Mouse (Mus musculus): ENCODE results near the gene Tssc4.

Gene Tssc4

DNA sequence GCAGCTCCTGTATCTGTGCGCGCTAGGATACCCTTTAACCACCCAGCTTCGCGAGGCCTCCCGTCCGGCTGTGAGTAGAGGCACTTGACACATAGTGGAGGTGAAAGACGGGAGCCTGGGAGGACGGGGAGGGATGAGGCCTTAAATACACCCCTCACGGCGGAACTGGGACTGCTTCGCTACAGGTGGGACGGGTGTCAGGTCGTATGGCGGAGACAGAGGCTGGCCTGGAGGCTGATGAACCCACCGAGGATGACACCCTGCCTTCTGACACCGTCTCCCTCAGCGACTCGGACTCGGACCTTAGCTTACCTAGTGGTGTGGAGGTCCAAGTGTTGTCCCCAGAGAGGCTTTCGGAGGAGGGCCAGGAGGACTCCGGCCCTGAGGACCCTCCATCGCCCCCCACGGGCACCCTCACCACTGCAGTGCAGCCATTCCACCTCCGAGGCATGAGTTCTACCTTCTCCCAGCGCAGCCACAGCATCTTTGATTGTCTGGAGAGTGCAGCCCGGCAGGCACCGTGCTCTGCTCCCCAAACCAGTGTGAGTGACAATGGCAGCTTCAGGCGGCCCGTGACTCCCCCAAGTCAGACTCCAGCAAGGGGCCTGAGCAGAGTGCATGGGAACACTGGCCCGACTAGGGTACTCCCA, 827 bp downstream of the Tssc4 start:
- peak; percentile 21 to 43 for DNase-seq

DNA sequence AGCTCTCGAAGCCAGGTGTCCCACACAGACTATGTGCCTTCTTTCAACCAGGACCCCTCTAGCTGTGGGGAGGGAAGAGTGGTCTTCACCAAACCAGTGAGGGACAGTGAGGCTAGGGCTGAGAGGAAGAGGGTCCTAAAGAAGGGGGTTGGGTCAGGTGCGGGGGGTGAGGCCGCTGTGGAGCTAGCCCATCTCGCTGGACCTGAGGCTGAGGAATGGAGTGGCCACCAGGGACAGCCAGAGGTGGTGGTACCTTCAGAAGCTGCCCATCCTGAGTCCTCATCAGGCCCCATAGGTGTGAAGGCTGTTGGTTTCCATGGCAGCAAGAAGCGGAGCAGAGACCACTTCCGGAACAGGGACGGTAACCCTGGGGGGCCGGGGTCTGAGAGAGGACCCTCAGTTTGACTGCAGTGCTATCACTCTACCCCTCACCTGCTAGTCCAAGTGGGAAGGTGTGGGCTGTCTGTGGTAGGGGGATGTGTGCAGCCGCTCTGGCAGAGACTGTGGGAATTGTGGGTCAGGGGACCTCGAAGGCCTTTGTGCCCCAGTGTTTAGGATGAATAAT, 1.5 kb downstream of the Tssc4 start:
- DNase-seq, result no peak

DNA sequence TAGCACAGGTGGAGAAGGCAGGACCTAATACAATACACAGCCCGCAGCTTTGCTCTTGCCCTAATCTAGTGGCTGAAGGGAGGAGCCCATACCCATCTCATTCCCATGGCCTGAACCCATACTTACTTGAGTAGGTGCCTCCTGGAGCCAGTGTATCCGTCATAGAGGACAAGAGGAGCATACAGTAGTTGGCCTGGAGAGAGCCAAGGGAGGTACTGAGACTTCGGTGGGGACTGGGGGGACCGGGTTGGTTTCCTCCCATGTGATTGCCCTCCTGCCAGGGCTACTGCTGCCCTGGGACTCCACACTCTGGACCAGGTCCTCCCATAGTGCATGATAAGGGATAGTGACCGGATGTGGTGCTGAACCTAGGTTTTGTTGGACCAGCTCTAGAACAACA, 3.6 kb downstream of the Tssc4 start:
- DNase-seq, result no peak

- peak; percentile 30 to 64 for DNase-seq
Observed at GRCm38 (mm10) chr7:143073086-143073485, 4.0 kb downstream of the Tssc4 start.

DNA sequence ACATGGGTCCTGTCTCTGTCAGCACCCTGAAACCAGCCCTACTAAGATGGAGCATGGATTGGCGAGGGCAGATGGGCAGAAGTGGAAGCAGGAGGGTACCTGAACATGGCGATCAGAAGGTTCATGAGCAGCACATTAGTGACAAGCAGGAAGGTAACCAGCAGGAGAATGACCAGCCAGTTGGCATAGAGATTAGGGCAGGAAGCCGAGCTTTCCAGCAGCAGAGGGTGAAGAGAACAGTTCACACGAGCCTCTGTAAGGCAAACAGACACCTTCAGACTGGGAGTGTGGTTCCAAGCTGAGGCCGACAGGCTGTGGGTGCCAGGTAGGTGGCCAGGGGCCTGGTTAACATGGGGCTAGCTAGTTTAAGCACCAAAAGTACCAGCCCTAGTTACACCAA, 6.3 kb downstream of the Tssc4 start:
- DNase-seq, result no peak

- DNase-seq, result no peak
Observed at GRCm38 (mm10) chr7:143077351-143077750, 8.3 kb downstream of the Tssc4 start.

- DNase-seq, result no peak
Observed at GRCm38 (mm10) chr7:143082024-143082423, 13.0 kb downstream of the Tssc4 start.

DNA sequence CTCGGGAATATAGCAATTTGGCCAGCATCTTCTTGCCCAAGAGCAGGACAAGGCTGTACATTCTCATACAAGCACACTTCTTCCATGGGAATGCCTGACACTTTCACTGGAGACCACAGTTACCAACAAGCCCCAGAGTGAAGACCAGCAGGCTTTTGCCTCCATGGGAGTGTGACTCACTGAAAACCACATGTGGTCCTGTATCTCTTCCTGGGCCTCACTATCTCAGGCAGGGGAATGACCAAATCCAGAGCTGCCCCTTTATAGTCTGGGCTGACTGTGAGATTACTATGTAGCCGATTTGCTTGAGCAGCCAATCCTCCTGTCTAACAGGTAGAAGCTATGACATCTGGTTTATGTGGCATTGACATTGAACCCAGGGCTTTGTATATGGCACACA, 14.7 kb downstream of the Tssc4 start:
- DNase-seq, result no peak

DNA sequence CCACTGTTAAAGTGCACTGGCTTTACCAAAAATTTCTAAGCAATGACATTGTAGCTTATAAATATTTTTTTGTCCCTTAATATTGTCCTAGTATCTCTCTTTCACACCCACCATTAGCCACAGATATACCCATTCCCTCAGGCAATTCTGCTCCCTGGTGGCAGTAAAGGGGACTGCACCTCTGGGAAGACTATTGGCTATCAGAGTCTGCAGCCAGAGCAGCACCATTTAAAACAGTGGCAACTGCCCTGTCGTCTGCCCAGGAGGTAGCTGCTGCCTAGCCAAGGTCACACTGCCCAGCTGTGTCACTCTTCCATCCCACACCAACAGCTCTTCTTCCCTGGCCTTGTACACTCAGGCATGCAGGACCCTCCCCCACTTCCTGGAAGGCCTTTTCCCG, 17.3 kb downstream of the Tssc4 start:
- DNase-seq, result peak; percentile 66 to 82

- peak; percentile 51 to 70 for DNase-seq
Observed at GRCm38 (mm10) chr7:143087070-143087579, 18.1 kb downstream of the Tssc4 start.

DNA sequence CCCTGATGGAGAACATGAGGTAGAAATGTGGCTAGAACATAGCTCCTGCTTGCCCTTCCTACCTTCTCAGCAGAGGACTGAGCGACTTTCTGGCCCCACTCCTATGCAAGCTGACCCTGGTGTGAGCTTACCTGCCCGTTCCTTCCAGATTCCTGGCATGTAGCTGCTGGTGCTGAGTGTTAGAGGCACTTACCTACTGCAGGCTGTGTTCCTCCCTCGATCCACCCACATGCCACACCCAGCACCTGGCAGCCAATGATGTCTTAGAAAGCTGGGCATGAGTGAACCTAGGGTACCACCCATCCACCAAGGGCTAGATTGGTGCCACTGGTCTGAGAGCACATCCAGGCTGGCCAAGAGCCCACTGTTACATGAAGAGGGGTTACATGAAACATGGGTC, 24.8 kb downstream of the Tssc4 start:
- no peak for DNase-seq

DNA sequence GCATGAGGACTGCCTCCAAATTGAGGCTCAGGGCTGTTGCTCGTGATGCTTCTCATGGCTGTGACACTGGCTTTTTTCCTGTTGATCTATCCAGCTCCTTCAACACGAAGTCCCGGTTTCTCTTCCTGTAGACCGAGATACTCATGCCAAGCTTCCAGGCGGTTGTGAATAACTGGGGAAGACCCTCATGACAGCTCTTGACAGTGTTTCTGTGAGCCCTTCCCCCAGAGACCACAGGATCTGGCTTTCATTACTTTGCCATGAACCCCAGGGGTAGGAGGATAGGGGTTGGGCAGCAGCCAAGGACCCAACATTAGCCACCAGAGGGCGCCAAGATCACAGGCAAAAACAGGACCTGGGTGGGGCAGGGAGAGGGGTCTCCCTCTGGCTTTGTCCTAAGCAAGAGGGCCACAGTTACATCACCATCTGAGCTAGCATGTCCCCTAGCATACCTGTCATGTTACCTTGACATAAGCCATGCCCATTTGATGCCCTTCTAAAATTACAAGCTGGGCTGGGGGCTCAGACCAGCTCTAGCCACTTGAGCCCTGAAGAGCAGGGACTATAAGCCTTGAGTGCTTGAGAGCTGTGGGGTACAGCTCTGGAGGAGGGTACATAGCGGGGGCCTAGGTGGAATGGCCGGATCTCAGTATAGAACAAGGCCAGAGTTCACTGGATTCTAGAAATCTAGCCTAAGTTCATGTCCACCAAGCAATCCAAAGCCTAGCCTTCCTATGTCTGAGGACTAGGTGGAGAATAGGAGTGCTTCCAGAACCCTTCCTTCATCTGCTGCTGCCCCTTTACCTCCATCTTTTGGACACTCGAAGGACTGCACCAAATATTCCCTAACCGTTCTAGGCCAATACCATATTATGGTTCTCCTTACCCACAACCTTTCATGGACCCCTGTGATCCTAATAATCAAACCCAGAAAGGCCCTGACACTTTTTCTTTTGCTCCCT, 25.8 kb downstream of the Tssc4 start, which contains the start of gene Trpm5:
Gene Trpm5 (minus strand): TSS at position 51 of the 962 bp plus-strand sequence.
- peak; percentile 63 to 83 for DNase-seq

GRCm38 (mm10) chr7:143095554-143095907, 26.5 kb downstream of the Tssc4 start:
- DNase-seq, result no peak

DNA sequence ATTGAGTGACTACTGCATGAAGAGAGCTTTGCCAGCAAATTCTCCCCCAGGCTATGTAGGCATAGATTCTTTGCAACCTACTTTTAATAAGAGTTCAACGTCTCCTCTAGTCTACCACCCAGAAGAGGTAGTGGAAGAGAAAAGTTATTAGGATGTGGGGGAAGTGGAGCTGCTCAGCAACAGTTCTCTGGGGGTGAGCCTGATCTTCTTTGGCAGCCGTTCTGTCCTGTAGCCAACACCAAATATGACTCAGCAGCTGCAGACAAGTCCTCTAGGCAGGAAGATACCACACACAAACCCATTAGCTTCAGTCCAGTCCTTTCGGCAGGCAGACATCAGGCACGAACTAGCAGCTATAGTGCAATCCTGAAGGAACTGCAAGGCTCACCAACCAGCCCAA, 31.7 kb downstream of the Tssc4 start:
- no peak for DNase-seq

DNA sequence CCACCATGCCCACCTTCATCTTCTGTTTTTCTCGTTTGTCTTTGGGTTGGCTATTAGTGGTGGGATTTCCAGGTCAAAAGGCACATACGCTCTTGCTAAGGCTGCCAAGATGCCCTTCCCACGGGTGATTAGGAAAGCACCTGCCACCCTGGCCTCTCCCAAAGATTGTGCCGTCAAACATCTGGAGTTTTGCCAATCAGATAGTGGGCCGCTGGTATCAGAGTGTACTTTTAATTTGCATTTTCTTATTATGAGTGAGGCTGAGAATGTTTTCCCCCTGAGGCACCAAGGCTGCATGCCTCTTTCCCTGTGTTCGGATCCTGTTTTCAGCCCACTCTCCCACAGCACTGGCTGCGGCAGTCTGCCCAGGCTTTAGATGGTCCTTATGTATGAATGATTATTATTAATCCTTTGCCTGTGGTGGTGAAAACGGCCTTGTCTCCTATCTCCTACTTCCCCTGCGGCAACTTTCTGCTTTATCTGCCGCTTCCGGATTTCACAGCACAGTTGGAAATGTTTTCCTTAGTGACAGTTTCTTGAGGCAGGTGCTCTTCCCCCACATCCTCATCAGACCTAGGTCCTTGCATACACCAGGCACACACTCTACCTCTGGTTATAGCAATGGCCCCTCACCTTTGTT, 36.3 kb downstream of the Tssc4 start:
- peak in 1 of 2 experiments; percentile 49 for DNase-seq

DNA sequence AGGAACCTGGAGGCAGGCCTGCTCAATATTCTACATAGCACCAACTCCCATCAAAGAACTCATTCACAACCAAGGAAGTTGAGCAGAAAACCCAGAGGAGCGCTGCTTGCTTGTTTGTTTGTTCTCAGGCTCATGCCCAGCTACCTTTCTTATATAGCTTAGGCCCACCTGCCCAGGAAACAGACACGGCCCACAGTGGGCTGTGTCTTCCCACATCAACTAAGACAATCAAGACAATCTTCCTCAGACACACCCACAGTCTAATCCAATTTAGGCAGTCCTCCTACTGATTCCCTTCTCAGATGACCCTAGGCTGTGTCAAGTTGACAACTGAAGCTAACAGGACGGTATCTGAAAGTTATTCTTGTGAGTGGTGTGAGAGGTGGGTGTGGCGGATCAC, 37.0 kb downstream of the Tssc4 start, which contains the start of gene Kcnq1:
Gene Kcnq1 (plus strand): TSS at position 301 of the 400 bp plus-strand sequence.
- no peak for DNase-seq

DNA sequence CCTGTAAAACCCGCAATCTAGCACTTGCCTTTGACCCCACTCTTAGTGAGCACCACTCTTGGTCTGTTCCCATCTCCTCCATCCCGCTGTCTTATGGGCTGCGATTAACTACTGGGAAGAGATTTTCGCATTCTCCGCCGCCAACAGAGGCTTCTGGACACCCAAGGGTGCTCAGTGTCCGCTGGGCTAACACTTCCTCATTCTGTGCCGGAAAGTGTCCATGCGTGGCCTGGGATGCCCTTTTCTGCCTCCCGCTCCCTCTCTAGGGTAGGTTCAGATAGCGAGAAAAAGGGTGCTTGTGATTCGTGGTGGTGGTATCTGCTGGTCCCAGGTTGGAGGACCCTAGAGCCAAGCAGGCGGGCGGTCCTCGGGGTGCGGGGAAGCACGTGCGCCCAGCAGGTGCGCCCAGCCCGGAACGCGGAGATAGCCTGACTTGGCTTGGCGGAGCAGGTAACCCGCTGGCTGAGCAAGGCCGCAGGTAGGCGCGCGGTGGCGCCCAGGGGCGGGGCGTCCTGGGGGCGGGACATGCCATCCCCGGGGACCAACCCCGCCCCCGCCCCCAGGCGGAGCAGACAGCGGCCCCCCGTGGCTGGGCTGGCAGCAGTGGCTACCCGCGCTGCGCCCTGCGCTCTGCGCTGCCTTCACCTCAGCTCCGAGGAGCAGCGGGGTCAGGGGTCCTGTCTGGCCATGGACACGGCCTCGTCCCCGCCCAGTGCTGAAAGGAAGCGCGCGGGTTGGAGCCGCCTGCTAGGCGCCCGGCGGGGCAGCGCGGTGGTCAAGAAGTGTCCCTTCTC, 37.8 kb downstream of the Tssc4 start:
- DNase-seq, result peak; percentile 81 to 88

DNA sequence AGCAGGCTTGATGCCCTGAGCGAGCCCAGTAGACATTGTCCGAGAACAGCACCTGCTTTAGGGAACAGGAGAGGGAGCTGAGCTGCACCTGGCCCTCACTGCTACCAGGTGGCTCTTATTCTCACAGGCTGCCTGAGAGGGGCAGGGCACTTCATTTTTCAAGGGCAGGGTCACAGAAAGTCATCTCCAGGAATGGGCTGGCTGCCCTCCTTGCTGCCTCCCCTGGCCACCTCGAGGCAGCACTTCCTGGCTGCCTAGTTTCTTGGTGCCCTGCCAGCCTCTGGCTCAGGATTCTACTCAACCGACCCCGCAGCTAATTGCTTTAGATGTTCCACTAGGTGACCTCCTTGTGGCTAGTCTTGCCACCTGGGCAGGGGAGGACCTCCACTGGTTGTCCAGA, 39.2 kb downstream of the Tssc4 start:
- peak; percentile 75 to 81 for DNase-seq

GRCm38 (mm10) chr7:143108996-143109660, 40.1 kb downstream of the Tssc4 start:
- peak; percentile 57 to 61 for DNase-seq

DNA sequence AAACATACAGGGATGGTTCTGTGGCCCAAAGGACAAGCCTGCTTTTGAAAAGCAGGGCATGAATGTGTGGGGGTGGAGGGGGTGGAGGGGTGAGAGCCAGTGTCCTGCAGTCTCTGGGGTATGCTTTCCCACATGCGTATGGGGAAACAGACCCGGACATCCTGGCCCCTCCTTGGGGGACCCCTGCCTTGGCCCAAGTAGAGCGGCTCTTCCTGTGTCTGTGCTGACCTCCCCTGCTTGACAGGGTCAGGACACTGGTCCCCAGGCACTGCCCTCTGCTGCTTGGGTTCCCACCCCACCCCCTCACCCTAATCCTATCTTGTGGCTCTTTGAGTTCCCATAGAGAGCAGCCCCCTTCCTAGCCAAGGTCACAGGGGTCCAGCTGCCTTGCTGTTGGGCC, 40.6 kb downstream of the Tssc4 start:
- DNase-seq, result peak; percentile 34 to 60

DNA sequence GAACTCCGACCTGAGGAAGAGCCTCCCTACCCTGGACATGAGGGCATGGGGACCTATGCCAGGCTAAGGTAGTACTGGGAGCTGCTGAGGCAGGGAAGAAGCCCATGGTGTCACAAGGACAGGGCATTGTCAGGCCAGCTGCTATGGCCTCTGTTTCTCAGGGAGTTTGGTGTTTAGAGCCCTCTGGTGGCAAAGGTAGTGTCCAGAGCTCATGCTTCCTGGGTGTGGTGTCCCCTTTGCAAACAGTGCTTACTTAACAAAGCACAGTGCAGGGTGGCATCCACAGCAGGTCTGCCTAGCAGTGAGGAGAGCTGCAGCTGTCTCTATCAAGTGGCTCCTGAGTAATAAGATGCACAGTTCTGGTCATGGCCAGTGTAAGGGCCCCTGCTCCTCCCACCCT, 41.8 kb downstream of the Tssc4 start:
- peak; percentile 19 to 26 for DNase-seq

Data from lung, postnatal 4 days (tissue).